Mouse (Mus musculus): Measurements from ENCODE around the gene Chst11. TPM values are rescaled to one million over a fixed set of nuclear protein-coding genes. Genes with fewer than 3 reads are reported as not detected.

Chst11 gene
- polyA plus RNA-seq, 1 experiment from 2014 or later: 3.2 TPM

- no peaks in the 10 kb centered on the region for H3K36me3 ChIP-seq (ENCODE audit: control insufficient read depth, insufficient read depth, low read length)
- no peaks in the 10 kb centered on the region for H3K9me3 ChIP-seq (replicated peaks; ENCODE audit: control insufficient read depth, low read length, poor library complexity, severe bottlenecking)
- H3K4me2 ChIP-seq (ENCODE audit: low read length): peak overlapping the region; percentile 93
- H3K27me3 ChIP-seq (ENCODE audit: control insufficient read depth, insufficient read depth, low read depth, low read length): no peaks in the 10 kb centered on the region
- ATAC-seq: peak; percentile 34
- 2% methylated on average over 21 of the region's 21 CpGs for WGBS
- peaks cover 33% of the 10 kb centered on the region for H3K4me1 ChIP-seq (ENCODE audit: control insufficient read depth, insufficient read depth, low read length)
- H3K9ac ChIP-seq (ENCODE audit: low read depth, low read length): peak overlapping the region; percentile 87
- peak overlapping the region; percentile 88 for H3K27ac ChIP-seq (ENCODE audit: low read length)
- H3K4me3 ChIP-seq (ENCODE audit: low read depth, low read length): peak overlapping the region; percentile 84
Observed at GRCm38 (mm10) chr10:82986251-82986992, 1.1 kb downstream of the Chst11 start.

- no peak for ATAC-seq
- Histone ChIP-seq H3K4me2 (ENCODE audit: low read length) (peak overlapping the region; percentile 93), H3K27me3 (ENCODE audit: control insufficient read depth, insufficient read depth, low read depth, low read length) (no peaks in the 10 kb centered on the region), H3K27ac (ENCODE audit: low read length) (no peak overlapping the region), H3K36me3 (ENCODE audit: control insufficient read depth, insufficient read depth, low read length) (no peaks in the 10 kb centered on the region), H3K9ac (ENCODE audit: low read depth, low read length) (peak overlapping the region; percentile 87), H3K9me3 (replicated peaks; ENCODE audit: control insufficient read depth, low read length, poor library complexity, severe bottlenecking) (no peaks in the 10 kb centered on the region), H3K4me3 (ENCODE audit: low read depth, low read length) (peak overlapping the region; percentile 84), H3K4me1 (ENCODE audit: control insufficient read depth, insufficient read depth, low read length) (peaks cover 33% of the 10 kb centered on the region)
- 11% methylated on average over 8 of the region's 8 CpGs for WGBS
Observed at GRCm38 (mm10) chr10:82986993-82987349, 1.7 kb downstream of the Chst11 start.

GRCm38 (mm10) chr10:82987394-82987793 lies 2.1 kb downstream of the Chst11 start:
- Histone ChIP-seq H3K36me3 (ENCODE audit: control insufficient read depth, insufficient read depth, low read length) (no peaks in the 10 kb centered on the region), H3K27me3 (ENCODE audit: control insufficient read depth, insufficient read depth, low read depth, low read length) (no peaks in the 10 kb centered on the region), H3K4me2 (ENCODE audit: low read length) (peak overlapping the region; percentile 93), H3K4me1 (ENCODE audit: control insufficient read depth, insufficient read depth, low read length) (peaks cover 33% of the 10 kb centered on the region), H3K4me3 (ENCODE audit: low read depth, low read length) (peak overlapping the region; percentile 84), H3K27ac (ENCODE audit: low read length) (no peak overlapping the region), H3K9me3 (replicated peaks; ENCODE audit: control insufficient read depth, low read length, poor library complexity, severe bottlenecking) (no peaks in the 10 kb centered on the region), H3K9ac (ENCODE audit: low read depth, low read length) (no peak overlapping the region; the same call in 1 of the 2 replicates)
- no peak for ATAC-seq
- WGBS: 38% methylated on average over 4 of the region's 4 CpGs

- no peak overlapping the region for H3K27ac ChIP-seq (ENCODE audit: low read length)
- H3K4me3 ChIP-seq (ENCODE audit: low read depth, low read length): no peak overlapping the region
- ATAC-seq: no peak
- H3K9me3 ChIP-seq (replicated peaks; ENCODE audit: control insufficient read depth, low read length, poor library complexity, severe bottlenecking): no peaks in the 10 kb centered on the region
- H3K4me1 ChIP-seq (ENCODE audit: control insufficient read depth, insufficient read depth, low read length): peaks cover 24% of the 10 kb centered on the region
- peak overlapping the region; percentile 21 for H3K4me2 ChIP-seq (ENCODE audit: low read length)
- H3K27me3 ChIP-seq (ENCODE audit: control insufficient read depth, insufficient read depth, low read depth, low read length): no peaks in the 10 kb centered on the region
- 51% methylated on average over 13 of the region's 13 CpGs for WGBS
- 0 out of 2 replicates have a peak overlapping the region, but pooled peaks have one; percentile 7 for H3K9ac ChIP-seq (ENCODE audit: low read depth, low read length)
- H3K36me3 ChIP-seq (ENCODE audit: control insufficient read depth, insufficient read depth, low read length): no peaks in the 10 kb centered on the region
Observed at GRCm38 (mm10) chr10:82989418-82990025, 4.2 kb downstream of the Chst11 start.

GRCm38 (mm10) chr10:82990918-82991317 lies 5.6 kb downstream of the Chst11 start:
- H3K9ac ChIP-seq (ENCODE audit: low read depth, low read length): no peak overlapping the region
- H3K36me3 ChIP-seq (ENCODE audit: control insufficient read depth, insufficient read depth, low read length): no peaks in the 10 kb centered on the region
- no peak for ATAC-seq
- 50% methylated on average over 7 of the region's 7 CpGs for WGBS
- H3K27ac ChIP-seq (ENCODE audit: low read length): no peak overlapping the region
- no peaks in the 10 kb centered on the region for H3K27me3 ChIP-seq (ENCODE audit: control insufficient read depth, insufficient read depth, low read depth, low read length)
- H3K4me3 ChIP-seq (ENCODE audit: low read depth, low read length): no peak overlapping the region
- H3K4me1 ChIP-seq (ENCODE audit: control insufficient read depth, insufficient read depth, low read length): peaks cover 22% of the 10 kb centered on the region
- H3K4me2 ChIP-seq (ENCODE audit: low read length): no peak overlapping the region
- H3K9me3 ChIP-seq (replicated peaks; ENCODE audit: control insufficient read depth, low read length, poor library complexity, severe bottlenecking): no peaks in the 10 kb centered on the region

- WGBS: 36% methylated on average over 10 of the region's 10 CpGs
- H3K27ac ChIP-seq (ENCODE audit: low read length): no peak overlapping the region
- H3K9ac ChIP-seq (ENCODE audit: low read depth, low read length): no peak overlapping the region
Observed at GRCm38 (mm10) chr10:82991756-82992519, 6.6 kb downstream of the Chst11 start.

GRCm38 (mm10) chr10:82994284-82994683 lies 9.0 kb downstream of the Chst11 start:
- Histone ChIP-seq H3K4me3 (ENCODE audit: low read depth, low read length) (no peak overlapping the region), H3K27ac (ENCODE audit: low read length) (no peak overlapping the region), H3K27me3 (ENCODE audit: control insufficient read depth, insufficient read depth, low read depth, low read length) (no peaks in the 10 kb centered on the region), H3K4me1 (ENCODE audit: control insufficient read depth, insufficient read depth, low read length) (peaks cover 15% of the 10 kb centered on the region), H3K36me3 (ENCODE audit: control insufficient read depth, insufficient read depth, low read length) (no peaks in the 10 kb centered on the region), H3K4me2 (ENCODE audit: low read length) (no peak overlapping the region), H3K9me3 (replicated peaks; ENCODE audit: control insufficient read depth, low read length, poor library complexity, severe bottlenecking) (no peaks in the 10 kb centered on the region), H3K9ac (ENCODE audit: low read depth, low read length) (no peak overlapping the region)
- ATAC-seq: no peak
- 94% methylated on average over 7 of the region's 7 CpGs for WGBS

More at GRCm38 (mm10) chr10:82991756-82992519, 6.6 kb downstream of the Chst11 start:
- Histone ChIP-seq H3K4me1 (ENCODE audit: control insufficient read depth, insufficient read depth, low read length) (peaks cover 22% of the 10 kb centered on the region), H3K27me3 (ENCODE audit: control insufficient read depth, insufficient read depth, low read depth, low read length) (no peaks in the 10 kb centered on the region), H3K4me3 (ENCODE audit: low read depth, low read length) (no peak overlapping the region), H3K36me3 (ENCODE audit: control insufficient read depth, insufficient read depth, low read length) (no peaks in the 10 kb centered on the region), H3K9me3 (replicated peaks; ENCODE audit: control insufficient read depth, low read length, poor library complexity, severe bottlenecking) (no peaks in the 10 kb centered on the region), H3K4me2 (ENCODE audit: low read length) (no peak overlapping the region)
- no peak for ATAC-seq

GRCm38 (mm10) chr10:82997460-82997859 lies 12.2 kb downstream of the Chst11 start:
- ATAC-seq: no peak
- Histone ChIP-seq H3K36me3 (ENCODE audit: control insufficient read depth, insufficient read depth, low read length) (no peaks in the 10 kb centered on the region), H3K9me3 (replicated peaks; ENCODE audit: control insufficient read depth, low read length, poor library complexity, severe bottlenecking) (no peaks in the 10 kb centered on the region), H3K27ac (ENCODE audit: low read length) (no peak overlapping the region), H3K4me1 (ENCODE audit: control insufficient read depth, insufficient read depth, low read length) (no peaks in the 10 kb centered on the region), H3K4me2 (ENCODE audit: low read length) (no peak overlapping the region), H3K9ac (ENCODE audit: low read depth, low read length) (no peak overlapping the region), H3K4me3 (ENCODE audit: low read depth, low read length) (no peak overlapping the region), H3K27me3 (ENCODE audit: control insufficient read depth, insufficient read depth, low read depth, low read length) (no peaks in the 10 kb centered on the region)
- WGBS: 84% methylated on average over 6 of the region's 6 CpGs

GRCm38 (mm10) chr10:83000169-83000568 lies 14.9 kb downstream of the Chst11 start:
- no peak overlapping the region for H3K4me3 ChIP-seq (ENCODE audit: low read depth, low read length)
- 87% methylated on average over 5 of the region's 5 CpGs for WGBS
- no peaks in the 10 kb centered on the region for H3K27me3 ChIP-seq (ENCODE audit: control insufficient read depth, insufficient read depth, low read depth, low read length)
- H3K4me1 ChIP-seq (ENCODE audit: control insufficient read depth, insufficient read depth, low read length): no peaks in the 10 kb centered on the region
- no peak overlapping the region for H3K27ac ChIP-seq (ENCODE audit: low read length)
- H3K9ac ChIP-seq (ENCODE audit: low read depth, low read length): no peak overlapping the region
- H3K36me3 ChIP-seq (ENCODE audit: control insufficient read depth, insufficient read depth, low read length): no peaks in the 10 kb centered on the region
- H3K4me2 ChIP-seq (ENCODE audit: low read length): no peak overlapping the region
- no peak for ATAC-seq
- H3K9me3 ChIP-seq (replicated peaks; ENCODE audit: control insufficient read depth, low read length, poor library complexity, severe bottlenecking): no peaks in the 10 kb centered on the region

Measured in midbrain, embryonic 16.5 days (tissue).